Mouse (Mus musculus) neural tube, embryonic 12.5 days (tissue): ENCODE measurements around the gene Treh. TPM values are rescaled to one million over a fixed set of nuclear protein-coding genes. Genes with fewer than 3 reads are reported as not detected.

Source experiments
- ATAC-seq: fragments of 200-750 bp; cut with Nextera tagmentation; 2 replicates; pipeline ENCODE4 v1.8.0; 2017; ENCODE audit warnings: low read depth, mild to moderate bottlenecking, moderate TSS enrichment, moderate library complexity; ENCODE audit not compliant: low FRiP score
- H3K27ac ChIP-seq: fragments of 300-500 bp; sonication (generic); 2 replicates; pipeline ENCODE4 v1.5.1; 2016
- H3K27me3 ChIP-seq: fragments of 300-500 bp; sonication (generic); replicated peaks from 2 replicates; pipeline ENCODE4 v1.6.1; 2016; ENCODE audit warnings: mild to moderate bottlenecking
- H3K36me3 ChIP-seq: fragments of 300-500 bp; sonication (generic); 2 replicates; pipeline ENCODE4 v1.6.1; 2016; ENCODE audit warnings: mild to moderate bottlenecking
- H3K4me1 ChIP-seq: fragments of 300-500 bp; sonication (generic); 2 replicates; pipeline ENCODE4 v1.6.1; 2016
- H3K4me2 ChIP-seq: fragments of 300-500 bp; sonication (generic); replicated peaks from 2 replicates; pipeline ENCODE4 v1.6.1; 2016; ENCODE audit warnings: mild to moderate bottlenecking
- H3K4me3 ChIP-seq: fragments of 300-500 bp; sonication (generic); 2 replicates; pipeline ENCODE4 v1.5.1; 2016
- H3K9ac ChIP-seq: fragments of 300-500 bp; sonication (generic); 2 replicates; pipeline ENCODE4 v1.6.1; 2016; ENCODE audit warnings: mild to moderate bottlenecking
- H3K9me3 ChIP-seq: fragments of 300-500 bp; sonication (generic); 2 replicates; pipeline ENCODE4 v1.6.1; 2016; ENCODE audit warnings: mild to moderate bottlenecking
- WGBS: fragments of 180-500 bp; shearing (Covaris S2); methylation state at CpG from one replicate; pipeline ENCODE4 v1.1.7; 2016; 5-methylcytosine and 5-hydroxymethylcytosine counted together
- polyA plus RNA-seq: library from polyadenylated mRNA; unstranded; fragments of >200 nt; fragmentation: Nextera tagmentation; extraction: Ambion mirVana; gene quantifications from 2 replicates; pipeline ENCODE4 v1.2.1, GENCODE M21; 2016

Treh gene
- polyA plus RNA-seq, 1 experiment from 2014 or later: not detected

- 75% methylated on average over 5 of the region's 5 CpGs for WGBS
- no peak for ATAC-seq
- peaks cover 5% of the 10 kb centered on the region; the same call in 1 of the 2 replicates for H3K27me3 ChIP-seq
- no peak overlapping the region for H3K4me3 ChIP-seq
- peaks cover 30% of the 10 kb centered on the region for H3K4me1 ChIP-seq
- no peaks in the 10 kb centered on the region for H3K9me3 ChIP-seq
- H3K9ac ChIP-seq: no peak overlapping the region
- H3K27ac ChIP-seq: no peak overlapping the region
- H3K4me2 ChIP-seq: peak overlapping the region; percentile 99
- no peaks in the 10 kb centered on the region for H3K36me3 ChIP-seq
These were observed 59.1 kb downstream of the Treh start for GRCm38 (mm10) chr9:44732130-44732549.

DNA sequence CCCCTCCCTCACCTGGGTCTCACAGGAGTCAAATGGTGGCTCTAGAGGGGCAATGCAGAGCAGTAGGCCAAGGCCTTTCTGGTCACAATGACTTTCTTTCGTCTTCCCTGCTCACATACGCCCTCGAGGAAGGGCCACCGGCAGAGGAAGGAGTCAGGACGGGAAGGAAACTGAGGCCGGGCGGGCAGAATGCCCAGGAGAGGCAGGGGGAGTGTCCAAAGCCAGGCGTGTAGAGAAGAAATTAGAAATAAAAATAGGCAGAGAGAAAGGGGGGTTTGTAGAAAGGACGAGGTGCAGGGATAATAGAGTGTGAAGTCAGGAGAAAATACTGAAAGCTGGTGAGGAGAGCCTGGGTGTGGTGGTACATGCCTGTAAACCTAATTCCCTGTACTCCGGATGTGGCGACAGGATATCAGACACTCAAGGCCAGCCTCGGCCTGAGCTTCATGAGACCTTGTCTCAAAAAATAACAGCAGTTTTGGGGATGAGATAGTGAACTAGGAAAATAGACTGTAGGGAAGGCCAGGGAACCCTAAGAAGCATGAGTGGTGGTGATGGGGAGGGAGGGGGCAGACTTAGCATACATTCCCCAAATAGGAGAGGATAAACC lies 60.0 kb downstream of the Treh start:
- no peak for ATAC-seq
- Histone ChIP-seq H3K9ac (peak overlapping the region; percentile 69; the same call in 1 of the 2 replicates), H3K27me3 (peaks cover 5% of the 10 kb centered on the region; the same call in 1 of the 2 replicates), H3K36me3 (no peaks in the 10 kb centered on the region), H3K9me3 (no peaks in the 10 kb centered on the region), H3K27ac (no peak overlapping the region), H3K4me3 (peak overlapping the region; percentile 64), H3K4me1 (peaks cover 26% of the 10 kb centered on the region), H3K4me2 (peak overlapping the region; percentile 99)
- 54% methylated on average over 12 of the region's 12 CpGs for WGBS

GRCm38 (mm10) chr9:44733671-44734523 lies 60.9 kb downstream of the Treh start:
- Histone ChIP-seq H3K27ac (0 out of 2 replicates have a peak overlapping the region, but pooled peaks have one; percentile 4), H3K4me1 (peaks cover 26% of the 10 kb centered on the region), H3K27me3 (peaks cover 5% of the 10 kb centered on the region; the same call in 1 of the 2 replicates), H3K4me2 (peak overlapping the region; percentile 99), H3K9ac (peak overlapping the region; percentile 69), H3K4me3 (peak overlapping the region; percentile 64), H3K36me3 (no peaks in the 10 kb centered on the region), H3K9me3 (no peaks in the 10 kb centered on the region)
- WGBS: under 1% methylated on average over 79 of the region's 79 CpGs
- ATAC-seq: peak; percentile 55

- no peak within 1 kb of the TSS for H3K27ac ChIP-seq
- peak; percentile 78 for ATAC-seq
- H3K4me2 ChIP-seq: peak within 1 kb of the TSS; percentile 99
- WGBS: under 1% methylated on average over 47 of the region's 47 CpGs
- H3K4me3 ChIP-seq: peak within 1 kb of the TSS; percentile 64
- H3K36me3 ChIP-seq: no peaks in the 10 kb centered on the region
- peaks cover 5% of the 10 kb centered on the region; the same call in 1 of the 2 replicates for H3K27me3 ChIP-seq
- peaks cover 26% of the 10 kb centered on the region for H3K4me1 ChIP-seq
- H3K9ac ChIP-seq: peak within 1 kb of the TSS; percentile 69
- no peaks in the 10 kb centered on the region for H3K9me3 ChIP-seq
These were observed 61.8 kb downstream of the Treh start, which contains the start of gene Phldb1 for GRCm38 (mm10) chr9:44734524-44735494. Phldb1 (minus strand) TSS chr9:44735198.

DNA sequence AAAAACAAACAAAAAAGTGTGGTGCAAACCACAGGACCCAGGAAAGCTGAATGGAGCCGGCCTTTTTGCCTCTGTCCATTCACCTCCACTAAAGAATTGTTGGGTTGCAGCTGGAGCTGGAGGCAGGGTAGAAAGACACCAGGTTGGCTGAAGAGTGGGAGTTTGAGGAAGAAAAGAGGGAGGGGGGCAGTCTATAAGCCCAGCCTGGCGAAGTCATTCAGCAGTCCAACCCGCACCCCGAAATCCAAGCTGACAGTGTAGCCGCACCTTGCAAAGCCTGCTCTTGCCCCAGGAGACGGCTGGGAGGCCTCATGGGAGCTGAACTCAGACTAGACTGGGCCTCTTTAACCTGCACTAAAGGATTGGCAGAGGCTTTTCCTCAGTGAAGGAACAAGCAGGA lies 62.9 kb downstream of the Treh start:
- no peak overlapping the region for H3K27ac ChIP-seq
- 78% methylated on average over 6 of the region's 6 CpGs for WGBS
- no peaks in the 10 kb centered on the region for H3K36me3 ChIP-seq
- H3K4me2 ChIP-seq: no peak overlapping the region
- no peak for ATAC-seq
- H3K4me3 ChIP-seq: no peak overlapping the region
- H3K27me3 ChIP-seq: peaks cover 5% of the 10 kb centered on the region; the same call in 1 of the 2 replicates
- H3K4me1 ChIP-seq: peaks cover 26% of the 10 kb centered on the region
- no peaks in the 10 kb centered on the region for H3K9me3 ChIP-seq
- H3K9ac ChIP-seq: no peak overlapping the region

Other genes starting within 250 kb of the Treh start
- gene Foxr1, start 232.1 kb upstream of the Treh start, polyA plus RNA-seq: not detected in 2 replicates
- gene Upk2, start 218.3 kb upstream of the Treh start, polyA plus RNA-seq: 0.35 TPM in 1 of 2 replicates, not detected in the other
- 9.3 and 10.9 TPM in 2 replicates for gene Bcl9l, start 190.4 kb upstream of the Treh start, polyA plus RNA-seq
- gene Cxcr5, start 111.4 kb upstream of the Treh start, polyA plus RNA-seq: not detected in 2 replicates
- gene Ddx6, start 68.3 kb upstream of the Treh start, polyA plus RNA-seq: 17.6 and 26.7 TPM in 2 replicates
- 58.9 and 61.6 TPM in 2 replicates for gene Phldb1, start 62.0 kb downstream of the Treh start, polyA plus RNA-seq
- 169 and 182 TPM in 2 replicates for gene Arcn1, start 94.6 kb downstream of the Treh start, polyA plus RNA-seq
- 150 and 155 TPM in 2 replicates for gene Ift46, start 94.7 kb downstream of the Treh start, polyA plus RNA-seq
- gene Tmem25, start 126.1 kb downstream of the Treh start, polyA plus RNA-seq: 8.0 and 9.0 TPM in 2 replicates
- 0.28 TPM in 1 of 2 replicates, not detected in the other for gene Ttc36, start 129.8 kb downstream of the Treh start, polyA plus RNA-seq
- 25.3 and 29.6 TPM in 2 replicates for gene Kmt2a, start 208.1 kb downstream of the Treh start, polyA plus RNA-seq
- gene Atp5l, start 247.5 kb downstream of the Treh start, polyA plus RNA-seq: 602 and 611 TPM in 2 replicates